Mouse (Mus musculus) fibroblast of lung, adult 2 months (primary cell): ENCODE results near the gene Srsf10.

Experiments used
- DNase-seq: peaks from one replicate; pipeline ENCODE4 v3.0.0-alpha.2; 2011; ENCODE audit warnings: low read depth

Gene Srsf10

DNA sequence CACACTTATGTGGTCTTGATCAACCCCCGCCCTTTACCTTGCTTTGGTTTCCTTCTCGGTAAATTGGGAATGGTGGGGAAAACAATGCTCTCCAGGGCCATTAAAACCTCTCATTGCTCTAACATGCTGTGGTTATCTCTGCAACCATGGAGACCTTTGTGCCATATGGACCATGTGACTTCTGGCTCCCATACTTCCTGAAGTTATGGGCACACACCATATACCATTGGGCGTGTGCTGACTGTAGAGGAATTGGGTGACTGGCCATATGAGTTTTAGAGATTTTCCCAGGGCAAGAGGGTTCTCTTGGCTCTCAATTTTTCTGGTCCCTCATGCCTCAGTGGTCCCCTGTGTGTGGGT is 63.7 kb downstream of the Srsf10 start:
- no peak for DNase-seq
